Mouse (Mus musculus) mesoderm, embryonic 11.5 days (tissue): Measurements from ENCODE around the gene 2210016L21Rik.
A peak's percentile ranks its signal among the peaks of the same experiment; 100 is the strongest.

Source experiments
- DNase-seq: peaks from one replicate; pipeline ENCODE4 v3.0.0-alpha.2; 2012; ENCODE audit warnings: low read depth, low spot score

2210016L21Rik gene

GRCm38 (mm10) chr5:114942766-114943130, 790 bp downstream of the 2210016L21Rik start:
- no peak for DNase-seq

GRCm38 (mm10) chr5:114945072-114945471, 3.1 kb downstream of the 2210016L21Rik start:
- no peak for DNase-seq

GRCm38 (mm10) chr5:114948891-114949290, 6.9 kb downstream of the 2210016L21Rik start:
- no peak for DNase-seq

GRCm38 (mm10) chr5:114949316-114949715, 7.4 kb downstream of the 2210016L21Rik start:
- DNase-seq, result no peak

GRCm38 (mm10) chr5:114949812-114950211, 7.9 kb downstream of the 2210016L21Rik start:
- DNase-seq, result no peak

- no peak for DNase-seq
Measured at GRCm38 (mm10) chr5:114950669-114951068, 8.7 kb downstream of the 2210016L21Rik start.

- DNase-seq, result no peak
Measured at GRCm38 (mm10) chr5:114951279-114951880, 9.4 kb downstream of the 2210016L21Rik start.

GRCm38 (mm10) chr5:114953326-114953725, 11.4 kb downstream of the 2210016L21Rik start:
- DNase-seq, result no peak

- no peak for DNase-seq
Measured at GRCm38 (mm10) chr5:114958069-114958468, 16.1 kb downstream of the 2210016L21Rik start.

GRCm38 (mm10) chr5:114961590-114962360, 19.8 kb downstream of the 2210016L21Rik start:
- peak; percentile 31 for DNase-seq

GRCm38 (mm10) chr5:114964315-114964966, 22.5 kb downstream of the 2210016L21Rik start:
- no peak for DNase-seq

- no peak for DNase-seq
Measured at GRCm38 (mm10) chr5:114964967-114965898, 23.3 kb downstream of the 2210016L21Rik start.

- no peak for DNase-seq
Measured at GRCm38 (mm10) chr5:114967523-114968268, 25.7 kb downstream of the 2210016L21Rik start.

GRCm38 (mm10) chr5:114968651-114969050, 26.7 kb downstream of the 2210016L21Rik start:
- DNase-seq, result no peak

GRCm38 (mm10) chr5:114969064-114969463, 27.1 kb downstream of the 2210016L21Rik start:
- no peak for DNase-seq

GRCm38 (mm10) chr5:114969609-114970215, 27.8 kb downstream of the 2210016L21Rik start:
- no peak for DNase-seq

GRCm38 (mm10) chr5:114970824-114971227, 28.9 kb downstream of the 2210016L21Rik start, which contains the start of gene Hnf1a:
TSS of gene Hnf1a (minus strand) at chr5:114971094.
- DNase-seq, result no peak

- no peak for DNase-seq
Measured at GRCm38 (mm10) chr5:114972201-114972600, 30.2 kb downstream of the 2210016L21Rik start.

GRCm38 (mm10) chr5:114973131-114973530, 31.2 kb downstream of the 2210016L21Rik start:
- DNase-seq, result no peak

GRCm38 (mm10) chr5:114976935-114977334, 35.0 kb downstream of the 2210016L21Rik start:
- DNase-seq, result no peak
